In the genomic region with DNA sequence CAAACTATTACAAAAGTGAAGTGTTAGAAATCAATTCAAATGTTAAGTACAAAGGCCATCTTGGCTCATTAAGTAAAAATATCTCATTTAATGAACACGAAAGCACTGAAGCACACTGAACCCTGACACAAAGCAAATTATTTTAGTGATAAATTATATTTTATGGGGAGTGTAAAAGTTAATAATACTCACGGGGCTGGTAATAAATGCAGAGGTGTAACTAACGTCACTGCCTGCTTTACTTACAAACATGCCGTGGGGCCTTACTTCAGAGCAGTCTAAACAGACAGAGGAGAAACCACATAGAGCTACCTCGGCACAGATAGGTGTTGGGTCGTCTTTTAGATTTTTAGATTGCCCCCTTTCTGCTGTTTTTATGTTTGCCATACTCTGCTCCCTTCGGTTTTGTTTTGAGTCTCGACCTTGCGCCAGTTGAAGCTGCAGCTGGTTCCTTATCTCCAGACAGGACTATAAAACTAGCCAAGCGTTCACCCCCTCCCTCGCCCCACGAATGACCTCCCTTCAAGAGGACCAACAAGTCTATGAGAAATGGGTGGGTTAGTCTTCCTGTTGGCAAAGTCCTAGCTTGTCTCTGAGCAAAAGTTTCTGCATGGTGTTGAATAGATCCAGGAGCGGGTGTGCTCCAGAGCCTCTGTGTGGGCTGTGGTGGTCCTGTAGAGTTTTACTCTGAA, we compare ENCODE assay signal across 16 mouse cellular contexts.
DNase-seq lines count a peak whose midpoint lies in the region; ATAC-seq and TF ChIP-seq lines count a peak whose summit lies in the region.
"Had no signal": no experiment of that assay in that cellular context is flagged by ENCODE, and none has a peak within 500 bp of the region (broad histone marks: within the 10 kb centered on the region; RNA-seq: fewer than 3 reads in every experiment).

No protein-coding gene starts in this region.

- DNase-seq in heart, adult 18-20 months, result peak; percentile 2 to 3
- DNase-seq in heart, postnatal 4 days, result no peak
- peak; percentile 13 for DNase-seq in neural tube, embryonic 10.5 days (ENCODE audit: extremely low spot score, low spot score)
- peak; percentile 51 for DNase-seq in kidney, postnatal 10 days
- DNase-seq: adrenal gland, adult 2 months; cerebellum, adult 2 months; spleen, adult 18-20 months; thymus, postnatal 4 days had no signal

- H3K27ac ChIP-seq in neural tube, embryonic 15.5 days (replicated peaks), result no peak overlapping the region
- peak overlapping the region; percentile 43; the same call in 1 of the 2 replicates for H3K27ac ChIP-seq in small intestine, adult 2 months (ENCODE audit: insufficient read depth, low read depth, low read length)
- H3K27ac ChIP-seq: hindbrain, embryonic 12.5 days; limb, embryonic 15.5 days; lung, embryonic 15.5 days had no signal

- H3K4me2 ChIP-seq in neural tube, embryonic 15.5 days, result no peak overlapping the region
- H3K4me2 ChIP-seq: hindbrain, embryonic 12.5 days; limb, embryonic 15.5 days; lung, embryonic 15.5 days had no signal

- no peak for TF ChIP-seq CTCF in small intestine, adult 2 months (IDR thresholded peaks at IDR 0.05; ENCODE audit: extremely low read depth, insufficient read length, insufficient replicate concordance, low read depth, low read length)

- no peak overlapping the region for H3K9ac ChIP-seq in neural tube, embryonic 15.5 days (replicated peaks)
- H3K9ac ChIP-seq: hindbrain, embryonic 12.5 days; limb, embryonic 15.5 days; lung, embryonic 15.5 days had no signal

- WGBS in neural tube, embryonic 15.5 days, result 26% methylated on average over 13 of the region's 13 CpGs
- 15% methylated on average over 13 of the region's 13 CpGs for WGBS in small intestine, adult 2 months

- no peak for TF ChIP-seq POLR2A in small intestine, adult 2 months (IDR thresholded peaks at IDR 0.05; ENCODE audit: low read depth, low read length)

- no peaks in the 10 kb centered on the region for H3K27me3 ChIP-seq in neural tube, embryonic 15.5 days (replicated peaks)
- no peaks in the 10 kb centered on the region for H3K27me3 ChIP-seq in small intestine, adult 2 months (ENCODE audit: control insufficient read depth, insufficient read depth, low read length)
- H3K27me3 ChIP-seq: hindbrain, embryonic 12.5 days; limb, embryonic 15.5 days; lung, embryonic 15.5 days; megakaryocyte, embryonic 14.5 days had no signal

- no peak overlapping the region for H3K4me3 ChIP-seq in neural tube, embryonic 15.5 days (replicated peaks)
- H3K4me3 ChIP-seq in small intestine, adult 2 months (ENCODE audit: low read depth, low read length), result no peak overlapping the region
- H3K4me3 ChIP-seq: hindbrain, embryonic 12.5 days; limb, embryonic 15.5 days; lung, embryonic 15.5 days; megakaryocyte, embryonic 14.5 days had no signal

- no peaks in the 10 kb centered on the region for H3K4me1 ChIP-seq in neural tube, embryonic 15.5 days
- H3K4me1 ChIP-seq in small intestine, adult 2 months (ENCODE audit: control insufficient read depth, insufficient read depth, insufficient read length, low read length), result peaks cover 3% of the 10 kb centered on the region; the same call in 1 of the 2 replicates
- H3K4me1 ChIP-seq: hindbrain, embryonic 12.5 days; limb, embryonic 15.5 days; lung, embryonic 15.5 days had no signal

- no peaks in the 10 kb centered on the region for H3K36me3 ChIP-seq in neural tube, embryonic 15.5 days
- no peaks in the 10 kb centered on the region for H3K36me3 ChIP-seq in small intestine, adult 2 months (ENCODE audit: control insufficient read depth, insufficient read depth, low read length)
- H3K36me3 ChIP-seq: hindbrain, embryonic 12.5 days; limb, embryonic 15.5 days; lung, embryonic 15.5 days had no signal

- no peak for ATAC-seq in neural tube, embryonic 15.5 days (ENCODE audit: low FRiP score)
- ATAC-seq in CD4-positive, CD25-positive, alpha-beta regulatory T cell, adult 4 months, result no peak
- no peak for ATAC-seq in frontal cortex, adult (ENCODE audit: low TSS enrichment)

- no peaks in the 10 kb centered on the region for H3K9me3 ChIP-seq in neural tube, embryonic 15.5 days (replicated peaks)
- H3K9me3 ChIP-seq: hindbrain, embryonic 12.5 days; limb, embryonic 15.5 days; lung, embryonic 15.5 days; megakaryocyte, embryonic 14.5 days had no signal
